Mouse (Mus musculus): ENCODE results near the gene Cilp2. TPM values are rescaled to one million over a fixed set of nuclear protein-coding genes. Genes with fewer than 3 reads are reported as not detected.

The Cilp2 gene
- polyA plus RNA-seq, 1 experiment from 2014 or later = 0.40 TPM

DNA sequence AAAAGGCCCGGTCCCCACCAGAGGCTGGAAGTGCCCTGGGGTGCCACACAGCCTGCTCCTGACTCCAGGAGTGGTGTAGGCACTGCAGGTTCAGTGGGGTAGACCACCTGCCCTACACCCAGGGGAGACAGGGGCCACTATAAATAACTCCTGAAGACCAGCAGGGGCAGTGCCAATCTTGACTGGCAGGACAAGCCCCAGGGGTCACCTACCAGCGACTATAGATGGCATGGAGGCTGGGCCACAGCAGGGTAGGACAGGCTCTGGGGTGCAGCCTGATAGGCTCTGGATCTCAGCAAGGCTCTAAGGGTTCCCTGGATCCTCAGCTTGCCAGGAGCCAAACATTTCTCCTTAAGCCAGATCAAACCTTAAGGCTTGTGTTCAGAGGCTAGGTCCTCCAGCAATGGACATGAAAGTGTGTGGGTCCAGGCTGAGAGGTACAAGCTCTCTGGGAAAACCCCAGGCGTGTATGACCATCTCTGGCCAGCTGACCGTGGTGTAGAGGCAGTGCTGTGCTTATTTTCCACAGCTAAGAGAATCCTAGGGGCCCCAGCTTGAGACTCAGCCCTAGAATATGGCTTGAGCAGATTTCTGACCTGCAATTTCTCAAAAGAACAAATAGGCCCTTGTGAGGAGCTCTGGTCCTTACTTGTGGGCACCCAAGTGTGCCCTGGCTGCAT, 8.4 kb upstream of the Cilp2 start:
- Histone ChIP-seq H3K27ac (no peak overlapping the region), H3K4me3 (no peak overlapping the region), H3K36me3 (peaks cover 79% of the 10 kb centered on the region), H3K9me3 (replicated peaks) (no peaks in the 10 kb centered on the region), H3K4me1 (peaks cover 14% of the 10 kb centered on the region), H3K27me3 (ENCODE audit: low read depth, poor library complexity, severe bottlenecking) (peaks cover 24% of the 10 kb centered on the region)
- WGBS = 79% methylated on average over 4 of the region's 4 CpGs
- DNase-seq (ENCODE audit: low spot score) = no peak

DNA sequence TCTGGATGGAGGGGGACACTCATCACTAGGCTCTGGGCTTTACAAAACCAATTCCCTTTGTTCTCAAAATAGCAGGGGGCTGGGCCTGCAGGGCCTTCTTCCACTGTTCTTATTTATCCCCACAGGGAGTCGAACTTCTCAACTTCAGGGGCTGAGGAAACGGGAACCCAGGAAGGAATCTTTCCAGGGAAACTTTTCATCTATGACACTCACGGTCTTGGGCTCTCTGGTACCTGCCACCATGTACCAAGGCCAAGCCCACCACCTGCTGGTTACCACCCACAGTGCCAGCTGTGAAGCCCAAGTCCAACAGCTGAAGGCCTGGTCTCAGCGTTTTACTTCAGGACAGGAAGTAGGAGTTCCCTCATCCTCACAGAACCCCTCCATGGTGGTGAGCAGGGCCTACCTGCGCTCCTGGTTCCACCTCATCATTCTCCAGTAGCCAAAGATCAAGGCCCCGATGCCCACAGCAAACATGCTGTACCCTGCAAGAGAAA, 7.4 kb upstream of the Cilp2 start:
- Histone ChIP-seq H3K27ac (no peak overlapping the region), H3K36me3 (peaks cover 79% of the 10 kb centered on the region)
- WGBS = 72% methylated on average over 6 of the region's 6 CpGs

DNA sequence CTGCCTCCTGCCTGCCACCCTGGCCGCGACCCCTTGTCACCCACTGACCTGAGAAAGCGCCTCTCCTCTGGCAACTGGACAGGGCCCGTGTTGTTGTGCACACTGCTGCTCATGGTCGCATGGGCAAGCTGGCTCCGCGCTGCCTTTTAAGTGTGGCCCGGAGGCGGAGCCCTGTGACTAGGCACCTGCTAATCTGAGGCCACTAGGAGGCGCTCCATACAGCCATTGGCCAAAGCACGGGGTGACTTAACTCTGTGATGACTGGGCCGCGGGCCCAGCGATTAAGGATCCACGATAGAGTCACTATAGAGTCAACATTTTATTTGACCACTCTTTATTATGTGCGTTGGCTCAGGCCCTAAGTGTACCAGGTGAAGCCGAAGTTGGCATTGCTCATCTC, 6.4 kb upstream of the Cilp2 start:
- peaks cover 71% of the 10 kb centered on the region for H3K36me3 ChIP-seq
- H3K4me1 ChIP-seq = peaks cover 11% of the 10 kb centered on the region
- H3K4me3 ChIP-seq = no peak overlapping the region
- H3K9me3 ChIP-seq (replicated peaks) = no peaks in the 10 kb centered on the region
- 47% methylated on average over 17 of the region's 17 CpGs for whole genome bisulfite sequencing
- DNase-seq (ENCODE audit: low spot score) = peak; percentile 66
- no peak overlapping the region for H3K27ac ChIP-seq
- H3K27me3 ChIP-seq (ENCODE audit: low read depth, poor library complexity, severe bottlenecking) = peaks cover 44% of the 10 kb centered on the region

More for the DNA sequence above, 7.4 kb upstream of the Cilp2 start:
- no peak for DNase-seq (ENCODE audit: low spot score)
- Histone ChIP-seq H3K27me3 (ENCODE audit: low read depth, poor library complexity, severe bottlenecking) (peaks cover 34% of the 10 kb centered on the region), H3K9me3 (replicated peaks) (no peaks in the 10 kb centered on the region), H3K4me3 (no peak overlapping the region), H3K4me1 (peaks cover 4% of the 10 kb centered on the region)

DNA sequence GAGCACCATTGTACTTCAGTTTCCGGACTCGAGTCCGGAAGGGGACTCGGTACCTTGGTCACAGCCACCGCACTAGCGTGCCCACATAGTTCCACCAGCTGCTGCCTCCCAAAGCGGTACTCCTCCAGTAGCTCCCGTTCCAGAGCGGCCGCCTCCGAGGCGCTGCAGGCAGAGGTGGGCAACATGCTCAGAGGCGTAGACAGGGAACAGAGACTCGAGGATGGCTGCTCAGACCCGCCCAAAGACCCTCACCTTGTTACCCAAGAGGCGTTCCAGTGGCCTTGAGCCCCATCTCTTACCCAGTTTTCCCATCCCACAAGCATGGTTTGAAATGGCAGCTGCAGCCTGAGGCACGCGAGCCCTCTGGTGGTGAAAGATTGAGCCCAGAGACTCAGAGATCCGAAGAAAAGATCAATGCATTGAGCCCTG, 3.3 kb upstream of the Cilp2 start:
- H3K4me1 ChIP-seq = peaks cover 37% of the 10 kb centered on the region

DNA sequence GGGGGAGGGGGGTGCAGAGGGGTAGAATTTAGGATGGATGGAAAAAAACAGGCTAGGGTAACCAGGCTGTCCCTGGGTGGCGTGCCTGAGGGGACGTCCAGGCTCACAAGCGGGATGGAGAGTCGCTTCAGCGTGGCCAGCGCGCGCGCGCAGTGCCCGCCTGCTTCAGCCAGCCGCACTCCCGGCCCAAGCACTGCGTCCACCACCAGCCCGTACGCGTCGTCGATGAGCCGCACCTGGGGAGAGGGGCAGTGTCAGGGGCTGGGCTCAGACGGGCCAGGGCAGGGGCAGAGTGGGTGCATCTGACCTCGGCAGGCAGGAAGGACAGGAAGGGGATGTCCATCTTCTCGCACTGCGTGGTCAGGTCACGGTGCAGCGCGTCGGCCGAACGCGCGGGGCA, 1.4 kb upstream of the Cilp2 start:
- WGBS = 6% methylated on average over 32 of the region's 32 CpGs
- Histone ChIP-seq H3K4me1 (peaks cover 39% of the 10 kb centered on the region), H3K9me3 (replicated peaks) (no peaks in the 10 kb centered on the region), H3K36me3 (peaks cover 25% of the 10 kb centered on the region), H3K27me3 (ENCODE audit: low read depth, poor library complexity, severe bottlenecking) (peaks cover 94% of the 10 kb centered on the region), H3K4me3 (peak overlapping the region; percentile 34), H3K27ac (no peak overlapping the region)
- peak; percentile 54 for DNase-seq (ENCODE audit: low spot score)

More for the DNA sequence above, 3.3 kb upstream of the Cilp2 start:
- DNase-seq (ENCODE audit: low spot score) = peak; percentile 67
- Histone ChIP-seq H3K27ac (no peak overlapping the region), H3K27me3 (ENCODE audit: low read depth, poor library complexity, severe bottlenecking) (peaks cover 75% of the 10 kb centered on the region), H3K4me3 (no peak overlapping the region), H3K36me3 (peaks cover 43% of the 10 kb centered on the region), H3K9me3 (replicated peaks) (no peaks in the 10 kb centered on the region)
- WGBS = 43% methylated on average over 19 of the region's 19 CpGs

GRCm38 (mm10) chr8:69888244-69888866, 868 bp upstream of the Cilp2 start:
- WGBS = 10% methylated on average over 24 of the region's 24 CpGs
- H3K27ac ChIP-seq = no peak overlapping the region
- peak overlapping the region; percentile 34 for H3K4me3 ChIP-seq
- H3K36me3 ChIP-seq = peaks cover 20% of the 10 kb centered on the region
- peak; percentile 55 for DNase-seq (ENCODE audit: low spot score)
- peaks cover 99% of the 10 kb centered on the region for H3K27me3 ChIP-seq (ENCODE audit: low read depth, poor library complexity, severe bottlenecking)
- H3K9me3 ChIP-seq (replicated peaks) = no peaks in the 10 kb centered on the region
- peaks cover 35% of the 10 kb centered on the region for H3K4me1 ChIP-seq

GRCm38 (mm10) chr8:69884141-69884540, 3.3 kb downstream of the Cilp2 start:
- Histone ChIP-seq H3K27ac (no peak overlapping the region), H3K4me3 (no peak overlapping the region), H3K9me3 (replicated peaks) (no peaks in the 10 kb centered on the region), H3K4me1 (peaks cover 55% of the 10 kb centered on the region), H3K27me3 (ENCODE audit: low read depth, poor library complexity, severe bottlenecking) (peaks cover 100% of the 10 kb centered on the region), H3K36me3 (no peaks in the 10 kb centered on the region)
- no peak for DNase-seq (ENCODE audit: low spot score)
- 58% methylated on average over 13 of the region's 13 CpGs for WGBS

DNA sequence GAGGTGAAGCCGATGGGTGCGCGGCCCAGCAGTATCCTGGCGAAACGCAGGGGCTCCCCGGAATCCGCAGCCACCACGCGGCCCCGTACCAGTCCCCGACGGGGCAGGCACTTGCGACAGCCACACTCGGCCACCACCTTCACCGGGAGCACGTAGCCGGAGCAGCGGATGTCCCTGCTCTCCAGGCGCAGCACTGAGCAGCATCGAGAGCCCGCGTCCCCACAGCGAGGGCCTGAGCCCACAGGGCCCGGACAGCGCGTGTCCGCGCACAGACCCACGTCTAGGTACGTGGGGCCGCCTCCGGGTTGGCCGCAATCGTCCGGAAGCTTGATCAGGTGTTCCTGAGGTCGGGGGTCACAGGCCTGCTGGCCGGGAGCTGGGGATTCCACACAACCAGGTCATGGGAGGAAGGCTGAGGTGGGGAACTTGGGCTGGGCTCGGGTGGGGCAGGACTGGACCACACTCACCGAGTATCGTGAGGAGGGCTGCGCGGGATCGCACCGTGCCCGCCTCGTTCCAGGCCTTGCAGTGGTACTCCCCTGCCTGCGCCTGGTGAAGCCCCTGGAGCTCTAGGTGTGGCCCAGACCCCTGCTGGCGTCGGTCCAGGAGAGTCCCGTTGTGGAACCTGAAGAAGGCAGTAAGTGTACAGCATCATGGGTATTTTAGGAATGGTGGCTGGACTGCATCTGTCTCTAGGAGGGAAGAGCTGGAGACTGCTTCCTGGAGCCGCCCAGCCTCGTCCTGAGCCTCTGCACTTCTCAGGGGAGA, 4.5 kb downstream of the Cilp2 start:
- 16% methylated on average over 52 of the region's 52 CpGs for WGBS
- peaks cover 100% of the 10 kb centered on the region for H3K27me3 ChIP-seq (ENCODE audit: low read depth, poor library complexity, severe bottlenecking)
- DNase-seq (ENCODE audit: low spot score) = peak; percentile 51
- peak overlapping the region; percentile 14; the same call in 1 of the 2 replicates for H3K27ac ChIP-seq
- H3K4me1 ChIP-seq = peaks cover 43% of the 10 kb centered on the region
- H3K4me3 ChIP-seq = peak overlapping the region; percentile 45
- H3K36me3 ChIP-seq = no peaks in the 10 kb centered on the region
- H3K9me3 ChIP-seq (replicated peaks) = no peaks in the 10 kb centered on the region

- DNase-seq (ENCODE audit: low spot score) = peak; percentile 68
- H3K4me3 ChIP-seq = peak overlapping the region; percentile 45
- peaks cover 35% of the 10 kb centered on the region for H3K4me1 ChIP-seq
- peaks cover 100% of the 10 kb centered on the region for H3K27me3 ChIP-seq (ENCODE audit: low read depth, poor library complexity, severe bottlenecking)
- H3K27ac ChIP-seq = peak overlapping the region; percentile 32; the same call in 1 of the 2 replicates
- H3K9me3 ChIP-seq (replicated peaks) = no peaks in the 10 kb centered on the region
- H3K36me3 ChIP-seq = no peaks in the 10 kb centered on the region
- WGBS = 8% methylated on average over 103 of the region's 103 CpGs
Measured at GRCm38 (mm10) chr8:69882021-69882756, 5.3 kb downstream of the Cilp2 start.

- H3K27me3 ChIP-seq (ENCODE audit: low read depth, poor library complexity, severe bottlenecking) = peaks cover 100% of the 10 kb centered on the region
- peak overlapping the region; percentile 32; the same call in 1 of the 2 replicates for H3K27ac ChIP-seq
- DNase-seq (ENCODE audit: low spot score) = no peak
- peak overlapping the region; percentile 45 for H3K4me3 ChIP-seq
- WGBS = 20% methylated on average over 79 of the region's 79 CpGs
- H3K4me1 ChIP-seq = peaks cover 28% of the 10 kb centered on the region
- H3K36me3 ChIP-seq = no peaks in the 10 kb centered on the region
- H3K9me3 ChIP-seq (replicated peaks) = no peaks in the 10 kb centered on the region
Measured at GRCm38 (mm10) chr8:69881261-69881865, 6.1 kb downstream of the Cilp2 start.

DNA sequence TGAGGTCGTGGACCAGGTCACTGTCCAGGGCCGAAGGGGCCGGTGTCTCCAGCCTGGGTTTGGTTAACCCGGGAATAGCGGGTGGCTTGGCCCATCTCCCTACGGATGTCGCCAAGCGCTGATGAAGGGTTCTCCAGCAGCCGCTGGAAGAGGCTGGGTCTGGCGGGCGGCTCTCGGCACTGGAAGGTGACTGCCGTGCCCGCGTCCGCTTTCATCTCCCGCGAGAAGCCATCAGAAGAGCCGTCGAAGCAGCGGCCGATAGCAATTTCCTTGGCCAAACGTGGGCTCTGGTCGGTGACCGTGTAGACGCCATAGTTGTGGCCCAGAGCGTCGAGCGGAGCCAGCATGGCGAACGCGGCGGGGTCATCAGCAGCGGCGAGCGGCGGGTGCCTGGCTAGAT, 6.6 kb downstream of the Cilp2 start:
- peaks cover 100% of the 10 kb centered on the region for H3K27me3 ChIP-seq (ENCODE audit: low read depth, poor library complexity, severe bottlenecking)
- H3K4me1 ChIP-seq = peaks cover 26% of the 10 kb centered on the region
- peak overlapping the region; percentile 45; the same call in 1 of the 2 replicates for H3K4me3 ChIP-seq
- no peak overlapping the region for H3K27ac ChIP-seq
- WGBS = 10% methylated on average over 37 of the region's 37 CpGs
- no peaks in the 10 kb centered on the region for H3K9me3 ChIP-seq (replicated peaks)
- DNase-seq (ENCODE audit: low spot score) = peak; percentile 46
- H3K36me3 ChIP-seq = no peaks in the 10 kb centered on the region

- Histone ChIP-seq H3K27ac (no peak overlapping the region), H3K36me3 (no peaks in the 10 kb centered on the region), H3K4me1 (peaks cover 24% of the 10 kb centered on the region), H3K4me3 (no peak overlapping the region), H3K9me3 (replicated peaks) (no peaks in the 10 kb centered on the region), H3K27me3 (ENCODE audit: low read depth, poor library complexity, severe bottlenecking) (peaks cover 97% of the 10 kb centered on the region)
- no peak for DNase-seq (ENCODE audit: low spot score)
- 64% methylated on average over 8 of the region's 8 CpGs for WGBS
Measured at GRCm38 (mm10) chr8:69879678-69880077, 7.8 kb downstream of the Cilp2 start.

All from limb, embryonic 10.5 days (tissue).